Mouse (Mus musculus): Measurements from ENCODE around the gene Aasdh. TPM values are rescaled to one million over a fixed set of nuclear protein-coding genes. Genes with fewer than 3 reads are reported as not detected.

Gene Aasdh
- polyA plus RNA-seq (2014; fragmentation: Nextera tagmentation; extraction: Ambion mirVana): 16.2 and 19.5 TPM in 2 replicates

DNA sequence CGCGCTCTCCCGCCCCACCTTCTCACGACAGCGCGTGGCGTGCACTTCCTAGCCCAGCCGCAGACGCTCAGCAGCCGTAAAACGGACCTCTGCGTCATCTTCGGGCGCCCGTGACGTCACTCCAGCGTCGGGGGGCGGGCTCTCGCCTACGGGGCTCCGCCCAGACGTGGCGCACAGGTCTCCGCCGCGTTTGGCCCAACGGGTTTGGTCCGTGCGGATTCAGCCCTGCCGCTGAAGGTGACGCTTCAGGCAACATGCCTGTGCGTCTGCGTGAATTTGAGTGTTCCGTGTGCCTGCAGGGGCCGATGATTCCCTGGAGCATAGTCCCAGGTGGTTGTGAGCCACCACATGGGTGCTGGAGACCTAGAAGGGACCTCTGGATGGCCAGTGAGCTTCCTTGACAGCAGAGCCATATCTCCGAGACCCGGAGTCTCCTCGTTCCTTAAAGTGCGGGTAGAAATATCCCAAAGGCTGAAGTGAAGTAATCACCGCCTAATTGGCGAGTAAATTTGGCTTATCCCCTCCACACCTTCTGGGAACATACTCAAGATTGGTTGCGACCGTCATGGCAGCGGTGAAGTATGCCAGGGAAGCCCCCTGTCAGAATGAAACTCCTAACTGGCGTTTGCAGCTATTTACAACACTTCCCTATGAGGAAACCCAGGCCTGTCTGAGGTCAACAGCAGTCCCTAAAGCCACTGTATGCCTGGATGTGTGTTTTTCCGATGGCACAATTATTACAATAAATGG lies at the start of gene Aasdh:
TSS of gene Aasdh (minus strand) at position 110 of the 750 bp plus-strand sequence.
- ATAC-seq (ENCODE audit: low FRiP score, low TSS enrichment): peak; percentile 99
- Histone ChIP-seq H3K4me2 (ENCODE audit: low read length) (peak within 1 kb of the TSS; percentile 64), H3K4me3 (replicated peaks; ENCODE audit: low read depth, low read length) (peak within 1 kb of the TSS; percentile 75), H3K9me3 (ENCODE audit: control insufficient read depth, low read length) (no peaks in the 10 kb centered on the region), H3K27ac (replicated peaks; ENCODE audit: low read depth, low read length) (peak within 1 kb of the TSS; percentile 83), H3K9ac (replicated peaks; ENCODE audit: low read length) (peak within 1 kb of the TSS; percentile 68), H3K27me3 (ENCODE audit: control insufficient read depth, insufficient read depth, low read length) (no peaks in the 10 kb centered on the region), H3K36me3 (ENCODE audit: control insufficient read depth, insufficient read depth, low read length) (no peaks in the 10 kb centered on the region), H3K4me1 (ENCODE audit: control insufficient read depth, insufficient read depth, low read length) (no peaks in the 10 kb centered on the region)
- under 1% methylated on average over 47 of the region's 47 CpGs for WGBS
- DNase-seq: peak; percentile 99

DNA sequence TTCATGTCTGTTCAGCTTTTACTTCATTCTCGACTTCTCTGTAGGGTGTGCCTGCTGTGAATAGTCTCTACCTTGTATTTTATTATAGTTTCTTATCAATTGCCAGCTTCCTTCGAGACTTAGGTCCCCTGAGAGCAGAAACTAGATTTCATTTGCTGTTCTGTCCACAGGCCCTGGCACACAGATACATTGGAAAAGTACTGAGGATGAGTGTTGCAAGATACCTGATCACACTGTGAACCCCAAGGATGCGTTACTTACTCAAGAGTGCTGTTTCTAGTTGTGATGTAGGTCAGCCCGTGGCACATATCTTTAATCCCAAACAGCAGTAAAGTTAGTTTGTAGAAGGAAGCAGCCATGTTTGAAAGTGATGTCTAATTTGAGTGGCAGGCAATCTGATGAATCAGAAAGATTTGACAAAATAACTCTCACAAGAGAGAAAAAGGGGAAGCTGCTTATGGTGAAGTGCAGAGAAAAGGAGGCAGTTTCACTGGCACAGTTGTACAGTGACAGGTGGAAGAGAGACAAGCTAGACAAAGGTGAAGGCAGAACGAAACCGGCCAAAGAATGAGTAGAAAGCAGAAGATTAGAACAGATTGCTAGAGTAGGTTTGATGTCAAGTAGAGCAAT lies 49.1 kb upstream of the Aasdh start:
- no peaks in the 10 kb centered on the region for H3K27me3 ChIP-seq (ENCODE audit: control insufficient read depth, insufficient read depth, low read length)
- H3K27ac ChIP-seq (replicated peaks; ENCODE audit: low read depth, low read length): no peak overlapping the region
- DNase-seq: no peak
- no peaks in the 10 kb centered on the region for H3K9me3 ChIP-seq (ENCODE audit: control insufficient read depth, low read length)
- H3K36me3 ChIP-seq (ENCODE audit: control insufficient read depth, insufficient read depth, low read length): peaks cover 29% of the 10 kb centered on the region
- no peak for ATAC-seq (ENCODE audit: low FRiP score, low TSS enrichment)
- no peak overlapping the region for H3K9ac ChIP-seq (replicated peaks; ENCODE audit: low read length)
- H3K4me2 ChIP-seq (ENCODE audit: low read length): no peak overlapping the region
- peaks cover 23% of the 10 kb centered on the region for H3K4me1 ChIP-seq (ENCODE audit: control insufficient read depth, insufficient read depth, low read length)
- H3K4me3 ChIP-seq (replicated peaks; ENCODE audit: low read depth, low read length): no peak overlapping the region
- 88% methylated on average over 6 of the region's 6 CpGs for WGBS

DNA sequence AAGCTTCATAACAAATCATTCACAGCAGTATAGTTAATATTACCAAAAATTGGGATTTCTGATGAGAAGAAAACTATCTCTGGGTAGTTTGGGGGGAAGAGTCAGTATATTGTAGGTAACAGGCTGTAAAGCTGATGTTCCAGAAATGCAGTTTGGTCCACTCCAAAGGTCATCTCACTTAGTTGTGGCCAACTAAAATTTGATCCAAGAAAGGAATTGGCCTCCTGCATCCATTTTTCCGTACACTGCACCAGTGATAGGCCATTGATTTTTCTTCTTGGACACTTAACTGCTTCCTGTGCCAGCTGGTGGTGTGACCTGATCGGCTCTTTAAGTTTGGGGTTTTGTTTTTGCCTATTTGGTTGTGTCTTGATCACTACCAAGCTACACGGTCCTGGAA lies 48.5 kb upstream of the Aasdh start:
- no peaks in the 10 kb centered on the region for H3K9me3 ChIP-seq (ENCODE audit: control insufficient read depth, low read length)
- peaks cover 23% of the 10 kb centered on the region for H3K4me1 ChIP-seq (ENCODE audit: control insufficient read depth, insufficient read depth, low read length)
- H3K4me3 ChIP-seq (replicated peaks; ENCODE audit: low read depth, low read length): no peak overlapping the region
- ATAC-seq (ENCODE audit: low FRiP score, low TSS enrichment) (no peak), DNase-seq (no peak)
- WGBS: 84% methylated on average over 3 of the region's 3 CpGs
- no peaks in the 10 kb centered on the region for H3K27me3 ChIP-seq (ENCODE audit: control insufficient read depth, insufficient read depth, low read length)
- no peak overlapping the region for H3K4me2 ChIP-seq (ENCODE audit: low read length)
- H3K36me3 ChIP-seq (ENCODE audit: control insufficient read depth, insufficient read depth, low read length): peaks cover 25% of the 10 kb centered on the region
- no peak overlapping the region for H3K27ac ChIP-seq (replicated peaks; ENCODE audit: low read depth, low read length)
- no peak overlapping the region for H3K9ac ChIP-seq (replicated peaks; ENCODE audit: low read length)

DNA sequence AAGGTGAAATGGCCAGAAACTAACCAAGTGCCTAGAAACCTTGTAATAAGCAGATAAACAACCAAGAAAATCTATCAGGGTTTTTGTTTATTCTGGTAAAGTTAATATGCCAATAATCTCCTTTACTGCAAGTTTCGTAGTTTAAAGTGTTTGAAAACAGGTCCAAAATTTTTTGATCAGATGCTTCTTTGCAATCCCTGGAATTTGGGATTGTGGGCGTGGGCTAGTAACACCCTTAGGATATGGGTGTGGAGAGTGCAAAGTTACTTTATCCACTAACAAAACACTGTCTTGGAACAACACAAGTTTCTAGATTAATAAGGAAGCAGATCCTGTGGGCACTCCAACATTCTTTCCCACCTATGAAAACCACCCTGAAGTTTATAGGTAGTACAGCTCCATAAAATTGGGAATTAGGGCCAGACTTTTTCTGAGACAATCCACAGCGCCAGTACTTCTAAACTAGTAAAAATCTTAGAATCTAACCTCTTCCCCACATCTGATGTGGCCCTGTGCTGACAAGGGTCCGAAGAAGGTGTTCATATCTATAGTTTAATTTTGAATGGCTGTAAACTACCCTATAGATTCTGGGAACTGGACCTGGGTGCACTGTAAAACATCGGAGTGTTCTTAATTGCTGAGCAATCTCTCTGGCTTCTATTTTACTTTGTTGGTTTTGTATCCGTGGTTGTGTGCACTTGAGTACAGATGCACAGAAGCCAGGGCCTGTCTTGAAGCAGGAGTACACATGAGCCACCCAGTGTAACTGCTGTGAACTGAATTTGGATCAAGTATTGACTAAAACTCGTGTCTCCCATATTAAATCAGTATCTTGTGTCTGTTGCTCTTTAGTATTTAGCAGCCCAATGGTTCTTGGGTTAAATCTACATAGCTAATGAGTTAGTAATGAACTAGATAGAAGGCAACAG lies 47.1 kb upstream of the Aasdh start:
- no peak overlapping the region for H3K27ac ChIP-seq (replicated peaks; ENCODE audit: low read depth, low read length)
- 23% methylated on average over 7 of the region's 7 CpGs for WGBS
- DNase-seq: no peak

DNA sequence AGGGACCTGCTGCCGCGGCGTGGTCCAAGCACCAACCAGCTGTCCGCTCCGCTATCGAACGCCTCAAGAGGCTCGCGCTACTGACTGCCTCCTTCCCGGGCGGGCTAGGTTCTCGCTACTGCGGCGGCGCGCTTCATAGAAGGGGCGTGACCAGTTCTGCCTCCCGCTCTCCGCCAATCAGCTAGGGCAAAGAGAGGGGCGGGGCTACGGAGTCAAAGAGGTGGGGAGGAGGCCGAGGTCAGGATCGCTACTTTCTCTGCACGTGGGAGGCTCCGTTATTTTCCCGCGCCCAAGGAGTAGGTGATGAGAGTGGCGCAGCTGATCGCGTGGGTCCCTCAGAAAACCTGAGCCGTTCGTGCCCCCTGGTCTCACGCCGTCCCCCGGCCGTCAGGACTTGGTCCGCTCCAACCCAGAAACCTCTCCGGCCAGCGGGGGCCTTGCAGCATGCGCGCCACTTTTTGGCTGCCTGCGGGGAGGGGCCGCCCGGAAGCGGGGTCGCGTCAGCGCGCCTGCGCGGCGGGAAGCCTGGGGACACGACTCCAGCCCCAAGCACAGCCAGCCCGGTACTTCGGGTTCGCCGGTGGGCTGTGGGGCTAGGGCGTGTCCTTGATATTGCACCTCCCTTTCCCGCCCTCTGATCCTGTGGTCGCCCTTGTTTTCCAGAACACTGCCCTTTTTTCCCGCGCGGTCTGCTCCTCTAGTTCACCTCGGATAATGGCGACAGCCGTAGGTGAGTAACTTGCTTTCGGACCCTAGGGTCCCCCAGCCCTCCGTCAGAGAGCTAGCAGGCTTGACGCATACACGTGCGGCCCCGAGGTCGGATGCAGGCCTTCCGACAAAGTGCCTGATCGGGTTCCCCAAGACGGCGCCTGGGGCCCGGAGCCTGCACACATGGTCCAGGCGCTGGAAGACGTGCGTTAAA lies 46.1 kb upstream of the Aasdh start, which contains the start of the genes Paics and Ppat:
TSS of gene Paics (plus strand) at position 202 of the 922 bp plus-strand sequence.
TSS of gene Ppat (minus strand) at position 473 of the 922 bp plus-strand sequence.
- Histone ChIP-seq H3K27ac (replicated peaks; ENCODE audit: low read depth, low read length) (peak within 1 kb of the TSS; percentile 71), H3K36me3 (ENCODE audit: control insufficient read depth, insufficient read depth, low read length) (0 out of 2 replicates have a peak, but pooled peaks cover under 1% of the 10 kb centered on the region), H3K9me3 (ENCODE audit: control insufficient read depth, low read length) (no peaks in the 10 kb centered on the region), H3K4me2 (ENCODE audit: low read length) (peak within 1 kb of the TSS; percentile 91), H3K4me1 (ENCODE audit: control insufficient read depth, insufficient read depth, low read length) (peaks cover 23% of the 10 kb centered on the region), H3K27me3 (ENCODE audit: control insufficient read depth, insufficient read depth, low read length) (no peaks in the 10 kb centered on the region), H3K9ac (replicated peaks; ENCODE audit: low read length) (peak within 1 kb of the TSS; percentile 58), H3K4me3 (replicated peaks; ENCODE audit: low read depth, low read length) (peak within 1 kb of the TSS; percentile 48)
- WGBS: under 1% methylated on average over 81 of the region's 81 CpGs
- ATAC-seq (ENCODE audit: low FRiP score, low TSS enrichment) (peak; percentile 99), DNase-seq (peak; percentile 98)

More for the DNA sequence above, 47.1 kb upstream of the Aasdh start:
- Histone ChIP-seq H3K4me3 (replicated peaks; ENCODE audit: low read depth, low read length) (peak overlapping the region; percentile 48), H3K9me3 (ENCODE audit: control insufficient read depth, low read length) (no peaks in the 10 kb centered on the region), H3K4me1 (ENCODE audit: control insufficient read depth, insufficient read depth, low read length) (peaks cover 23% of the 10 kb centered on the region), H3K27me3 (ENCODE audit: control insufficient read depth, insufficient read depth, low read length) (no peaks in the 10 kb centered on the region), H3K4me2 (ENCODE audit: low read length) (peak overlapping the region; percentile 91), H3K36me3 (ENCODE audit: control insufficient read depth, insufficient read depth, low read length) (peaks cover 11% of the 10 kb centered on the region), H3K9ac (replicated peaks; ENCODE audit: low read length) (peak overlapping the region; percentile 41; the same call in 1 of the 2 replicates)
- ATAC-seq (ENCODE audit: low FRiP score, low TSS enrichment): no peak

DNA sequence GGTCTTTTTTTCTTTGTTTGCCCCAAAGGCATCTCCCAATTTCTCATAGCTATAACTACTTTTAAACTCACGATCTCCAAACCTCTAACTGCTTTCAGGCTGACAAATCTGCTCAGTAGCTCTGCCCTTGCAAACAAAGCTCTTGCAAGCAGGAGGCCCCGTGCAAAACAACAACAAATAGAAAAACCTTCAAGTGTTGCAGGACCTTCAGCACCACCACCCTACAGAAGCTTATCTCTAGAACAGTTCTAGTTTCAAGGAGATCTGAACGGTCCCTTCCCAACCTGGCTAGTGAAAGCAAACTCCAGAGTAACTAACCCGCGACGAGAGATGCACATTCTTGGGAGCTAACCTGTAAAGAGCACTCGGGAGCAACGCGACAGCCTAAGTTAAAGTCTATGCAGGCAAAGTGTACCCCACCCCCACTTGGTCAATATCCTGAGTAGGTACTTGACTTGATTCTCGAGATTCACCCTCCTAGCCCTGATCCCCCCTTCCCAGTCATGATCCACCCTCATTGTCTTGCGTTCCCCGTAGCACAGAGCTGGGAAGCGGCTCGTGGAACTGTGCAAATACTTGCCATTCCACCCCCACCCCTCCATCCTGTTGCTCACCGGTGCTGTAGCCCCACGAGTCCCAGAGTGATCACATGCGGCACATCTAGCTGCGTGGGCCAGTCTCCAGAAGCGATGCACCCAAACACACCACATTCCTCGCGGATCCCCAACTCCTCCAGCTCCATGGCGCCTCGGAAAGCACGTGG lies 45.2 kb upstream of the Aasdh start:
- H3K4me1 ChIP-seq (ENCODE audit: control insufficient read depth, insufficient read depth, low read length): peaks cover 23% of the 10 kb centered on the region
- no peaks in the 10 kb centered on the region for H3K9me3 ChIP-seq (ENCODE audit: control insufficient read depth, low read length)
- peak overlapping the region; percentile 66 for H3K27ac ChIP-seq (replicated peaks; ENCODE audit: low read depth, low read length)
- under 1% methylated on average over 24 of the region's 24 CpGs for WGBS
- H3K36me3 ChIP-seq (ENCODE audit: control insufficient read depth, insufficient read depth, low read length): no peaks in the 10 kb centered on the region
- ATAC-seq (ENCODE audit: low FRiP score, low TSS enrichment) (no peak; the same call in 1 of the 2 replicates), DNase-seq (no peak)
- H3K4me3 ChIP-seq (replicated peaks; ENCODE audit: low read depth, low read length): peak overlapping the region; percentile 48
- H3K27me3 ChIP-seq (ENCODE audit: control insufficient read depth, insufficient read depth, low read length): no peaks in the 10 kb centered on the region
- H3K9ac ChIP-seq (replicated peaks; ENCODE audit: low read length): peak overlapping the region; percentile 58
- peak overlapping the region; percentile 91 for H3K4me2 ChIP-seq (ENCODE audit: low read length)

DNA sequence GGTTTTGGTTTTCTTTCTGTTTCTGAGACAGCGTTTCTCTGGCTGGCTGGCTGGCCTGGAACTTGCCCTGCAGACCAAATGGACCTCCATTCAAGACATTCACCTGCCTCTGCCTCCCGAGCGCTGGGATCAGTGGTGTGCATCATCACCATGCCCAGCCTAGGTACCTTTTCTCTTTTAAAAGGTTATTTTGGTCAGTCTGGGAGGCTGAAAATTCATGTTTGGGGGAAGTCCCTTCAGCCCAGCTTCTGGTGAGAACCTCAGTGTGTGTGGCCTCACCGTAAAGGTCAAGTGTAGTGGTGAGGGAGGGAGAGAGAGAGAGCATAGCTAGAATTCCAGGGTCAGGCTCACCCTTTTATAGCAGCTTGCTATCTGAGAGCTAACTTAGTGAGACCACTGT lies 42.4 kb upstream of the Aasdh start:
- no peak for ATAC-seq (ENCODE audit: low FRiP score, low TSS enrichment)
- Histone ChIP-seq H3K4me1 (ENCODE audit: control insufficient read depth, insufficient read depth, low read length) (peaks cover 19% of the 10 kb centered on the region), H3K36me3 (ENCODE audit: control insufficient read depth, insufficient read depth, low read length) (no peaks in the 10 kb centered on the region), H3K27me3 (ENCODE audit: control insufficient read depth, insufficient read depth, low read length) (no peaks in the 10 kb centered on the region), H3K9ac (replicated peaks; ENCODE audit: low read length) (no peak overlapping the region), H3K4me3 (replicated peaks; ENCODE audit: low read depth, low read length) (no peak overlapping the region), H3K9me3 (ENCODE audit: control insufficient read depth, low read length) (no peaks in the 10 kb centered on the region), H3K27ac (replicated peaks; ENCODE audit: low read depth, low read length) (no peak overlapping the region), H3K4me2 (ENCODE audit: low read length) (no peak overlapping the region)
- WGBS: 97% methylated on average over 4 of the region's 4 CpGs
- DNase-seq: no peak
